Mouse (Mus musculus) heart, embryonic 14.5 days (tissue): ENCODE data around the gene Ppil2. TPM values are rescaled to one million over a fixed set of nuclear protein-coding genes. Genes with fewer than 3 reads are reported as not detected.

Experiments used
- ATAC-seq: fragments of 200-750 bp; cut with Nextera tagmentation; 2 replicates; pipeline ENCODE4 v1.8.0; 2017; ENCODE audit warnings: low read depth, moderate TSS enrichment; ENCODE audit not compliant: insufficient number of reproducible peaks, insufficient read depth, low FRiP score
- H3K27ac ChIP-seq, 2 experiments: fragments of 200-500 bp in 1 of 2; fragments of 300-500 bp in 1 of 2; sonication (generic) in 1 of 2; replicated peaks in 1 of 2; 2 replicates each; pipeline ENCODE4 v1.5.1; 2012 to 2014; ENCODE audit warnings: low read depth in 2 of 2, low read length in 2 of 2, control low read depth in 1 of 2, mild to moderate bottlenecking in 1 of 2, mixed read lengths in 1 of 2; ENCODE audit not compliant: control insufficient read depth in 1 of 2, insufficient read depth in 1 of 2
- H3K27me3 ChIP-seq: fragments of 300-500 bp; sonication (generic); 2 replicates; pipeline ENCODE4 v1.6.1; 2014; ENCODE audit warnings: mild to moderate bottlenecking, low read length, control low read depth; ENCODE audit not compliant: control insufficient read depth, insufficient read depth
- H3K36me3 ChIP-seq: fragments of 300-500 bp; sonication (generic); 2 replicates; pipeline ENCODE4 v1.6.1; 2014; ENCODE audit warnings: mild to moderate bottlenecking, control low read depth, low read length, mixed read lengths; ENCODE audit not compliant: control insufficient read depth, insufficient read depth
- H3K4me1 ChIP-seq, 2 experiments: fragments of 200-500 bp in 1 of 2; fragments of 300-500 bp in 1 of 2; sonication (generic) in 1 of 2; 2 replicates each; pipeline ENCODE4 v1.6.1; 2012 to 2014; ENCODE audit warnings: low read length in 2 of 2, control low read depth in 1 of 2, mixed read lengths in 1 of 2; ENCODE audit not compliant: control insufficient read depth in 2 of 2, insufficient read depth in 2 of 2
- H3K4me2 ChIP-seq: fragments of 300-500 bp; sonication (generic); 2 replicates; pipeline ENCODE4 v1.6.1; 2014; ENCODE audit warnings: mild to moderate bottlenecking, low read length
- H3K4me3 ChIP-seq, 2 experiments: fragments of 200-500 bp in 1 of 2; fragments of 300-500 bp in 1 of 2; sonication (generic) in 1 of 2; 2 replicates each; pipeline ENCODE4 v1.5.1; 2012 to 2014; ENCODE audit warnings: low read length in 2 of 2, mild to moderate bottlenecking in 2 of 2, control low read depth in 1 of 2, low read depth in 1 of 2, moderate library complexity in 1 of 2; ENCODE audit not compliant: control insufficient read depth in 1 of 2, insufficient read depth in 1 of 2
- H3K9ac ChIP-seq: fragments of 300-500 bp; sonication (generic); 2 replicates; pipeline ENCODE4 v1.6.1; 2014; ENCODE audit warnings: mild to moderate bottlenecking, low read length
- H3K9me3 ChIP-seq: fragments of 300-500 bp; sonication (generic); 2 replicates; pipeline ENCODE4 v1.6.1; 2016; ENCODE audit warnings: low read length, control low read depth; ENCODE audit not compliant: control insufficient read depth
- WGBS: fragments of 180-500 bp; shearing (Covaris S2); extraction: QIAGEN DNeasy Blood & Tissue Kit; methylation state at CpG from one replicate; pipeline ENCODE4 v1.1.7; 2014; 5-methylcytosine and 5-hydroxymethylcytosine counted together
- polyA plus RNA-seq: library from polyadenylated mRNA; unstranded; fragments of >200 nt; fragmentation: Nextera tagmentation; extraction: Ambion mirVana; gene quantifications from 2 replicates; pipeline ENCODE4 v1.2.1, GENCODE M21; 2014

The Ppil2 gene
- polyA plus RNA-seq, 1 experiment from 2014 or later: 107 TPM

- peak; percentile 19 for ATAC-seq
- 5% methylated on average over 22 of the region's 22 CpGs for WGBS
These were observed 13.2 kb upstream of the Ppil2 start for GRCm38 (mm10) chr16:17124119-17124870.

GRCm38 (mm10) chr16:17121569-17121968 lies 10.5 kb upstream of the Ppil2 start:
- H3K27ac ChIP-seq: no peak overlapping the region
- H3K9ac ChIP-seq: no peak overlapping the region
- H3K27me3 ChIP-seq: no peaks in the 10 kb centered on the region
- H3K4me3 ChIP-seq: no peak overlapping the region
- H3K9me3 ChIP-seq: no peaks in the 10 kb centered on the region
- ATAC-seq: no peak
- H3K4me2 ChIP-seq: no peak overlapping the region
- peaks cover 32% of the 10 kb centered on the region for H3K36me3 ChIP-seq
- WGBS: 81% methylated on average over 13 of the region's 14 CpGs
- H3K4me1 ChIP-seq: peaks cover 10 to 16% of the 10 kb centered on the region in 2 experiments

More at GRCm38 (mm10) chr16:17124119-17124870, 13.2 kb upstream of the Ppil2 start:
- Histone ChIP-seq H3K27ac (peak overlapping the region; percentile 19 to 46; a peak in 3 of 4 replicates), H3K4me3 (peak overlapping the region; percentile 51 to 60), H3K27me3 (no peaks in the 10 kb centered on the region), H3K9ac (peak overlapping the region; percentile 72), H3K4me1 (peaks cover 10 to 16% of the 10 kb centered on the region in 2 experiments), H3K36me3 (peaks cover 32% of the 10 kb centered on the region), H3K4me2 (peak overlapping the region; percentile 83), H3K9me3 (no peaks in the 10 kb centered on the region)

GRCm38 (mm10) chr16:17117309-17117799 lies 6.3 kb upstream of the Ppil2 start:
- no peak overlapping the region for H3K4me2 ChIP-seq
- H3K4me3 ChIP-seq: no peak overlapping the region
- no peak overlapping the region for H3K9ac ChIP-seq
- 69% methylated on average over 5 of the region's 5 CpGs for WGBS
- H3K27me3 ChIP-seq: no peaks in the 10 kb centered on the region
- ATAC-seq: 0 out of 2 replicates have a peak, but pooled peaks have one; percentile 49
- H3K36me3 ChIP-seq: peaks cover 52% of the 10 kb centered on the region
- H3K9me3 ChIP-seq: no peaks in the 10 kb centered on the region
- H3K27ac ChIP-seq: peak overlapping the region; percentile 71 to 85
- H3K4me1 ChIP-seq: no peaks in the 10 kb centered on the region

- Histone ChIP-seq H3K4me3 (no peak overlapping the region), H3K9ac (no peak overlapping the region), H3K27ac (no peak overlapping the region), H3K27me3 (no peaks in the 10 kb centered on the region), H3K9me3 (no peaks in the 10 kb centered on the region), H3K4me2 (no peak overlapping the region), H3K36me3 (peaks cover 86% of the 10 kb centered on the region), H3K4me1 (peaks cover 0 to 2% of the 10 kb centered on the region in 2 experiments; a peak in 2 of 4 replicates)
- no peak for ATAC-seq
- 75% methylated on average over 4 of the region's 4 CpGs for whole genome bisulfite sequencing
These were observed 6.5 kb downstream of the Ppil2 start for GRCm38 (mm10) chr16:17104600-17104999.

- Histone ChIP-seq H3K4me1 (no peaks in the 10 kb centered on the region), H3K27ac (no peak overlapping the region), H3K9me3 (no peaks in the 10 kb centered on the region), H3K4me2 (no peak overlapping the region), H3K36me3 (peaks cover 92% of the 10 kb centered on the region), H3K4me3 (no peak overlapping the region), H3K27me3 (no peaks in the 10 kb centered on the region), H3K9ac (no peak overlapping the region)
- no peak for ATAC-seq
- WGBS: 72% methylated on average over 7 of the region's 7 CpGs
These were observed 8.3 kb downstream of the Ppil2 start for GRCm38 (mm10) chr16:17102630-17103220.

- no peaks in the 10 kb centered on the region for H3K27me3 ChIP-seq
- H3K36me3 ChIP-seq: peaks cover 96% of the 10 kb centered on the region
- no peak overlapping the region for H3K4me2 ChIP-seq
- no peak for ATAC-seq
- no peak overlapping the region for H3K27ac ChIP-seq
- no peaks in the 10 kb centered on the region for H3K4me1 ChIP-seq
- no peak overlapping the region for H3K4me3 ChIP-seq
- H3K9ac ChIP-seq: no peak overlapping the region
- no peaks in the 10 kb centered on the region for H3K9me3 ChIP-seq
- 79% methylated on average over 3 of the region's 3 CpGs for WGBS
These were observed 14.1 kb downstream of the Ppil2 start for GRCm38 (mm10) chr16:17096938-17097337.

- no peak overlapping the region for H3K4me2 ChIP-seq
- no peaks in the 10 kb centered on the region for H3K9me3 ChIP-seq
- peaks cover 94% of the 10 kb centered on the region for H3K36me3 ChIP-seq
- no peak overlapping the region for H3K9ac ChIP-seq
- no peak for ATAC-seq
- no peak overlapping the region for H3K4me3 ChIP-seq
- WGBS: 67% methylated on average over 3 of the region's 3 CpGs
- H3K27ac ChIP-seq: no peak overlapping the region
- peaks cover 5 to 13% of the 10 kb centered on the region in 2 experiments for H3K4me1 ChIP-seq
- no peaks in the 10 kb centered on the region for H3K27me3 ChIP-seq
These were observed 22.7 kb downstream of the Ppil2 start for GRCm38 (mm10) chr16:17088346-17088745.
